Mouse (Mus musculus): ENCODE measurements at regions not wholly inside any gene's neighbourhood (a gene's known extent, or its start where the extent isn't known, plus 50 kb on each side); places are given as distances from the start of the nearest gene placed in this dataset.
"Not testable (repeated sequence)": the region's sequence is repeated elsewhere in the genome, so short reads cannot be mapped to it uniquely, and the experiment has no call there.

- no peak for DNase-seq (ENCODE audit: low spot score)
Measured at GRCm38 (mm10) chr2:128265014-128265990, 139.5 kb downstream of the Bcl2l11 start.

GRCm38 (mm10) chr2:128270377-128271129 lies 144.7 kb downstream of the Bcl2l11 start:
- no peak for DNase-seq (ENCODE audit: low spot score)

DNA sequence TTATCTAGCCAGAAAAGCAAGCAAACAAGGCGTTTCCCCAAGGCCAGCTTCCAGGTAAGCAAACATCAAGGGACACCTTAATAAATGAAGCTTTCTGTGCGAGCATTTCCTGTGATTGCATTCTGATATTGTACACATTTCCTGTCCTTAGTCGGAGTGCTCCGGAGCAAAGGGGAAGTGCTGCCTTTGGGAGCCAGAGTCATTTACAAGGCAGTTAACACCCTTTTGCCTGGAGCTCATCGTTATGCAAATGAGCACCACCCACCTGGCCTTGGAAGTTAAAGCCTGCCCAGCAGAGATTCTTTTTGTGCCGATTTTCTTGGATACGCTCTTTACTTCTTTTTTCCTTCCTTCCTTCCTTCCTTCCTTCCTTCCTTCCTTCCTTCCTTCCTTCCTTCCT lies 147.0 kb downstream of the Bcl2l11 start:
- no peak for DNase-seq (ENCODE audit: low spot score)

DNA sequence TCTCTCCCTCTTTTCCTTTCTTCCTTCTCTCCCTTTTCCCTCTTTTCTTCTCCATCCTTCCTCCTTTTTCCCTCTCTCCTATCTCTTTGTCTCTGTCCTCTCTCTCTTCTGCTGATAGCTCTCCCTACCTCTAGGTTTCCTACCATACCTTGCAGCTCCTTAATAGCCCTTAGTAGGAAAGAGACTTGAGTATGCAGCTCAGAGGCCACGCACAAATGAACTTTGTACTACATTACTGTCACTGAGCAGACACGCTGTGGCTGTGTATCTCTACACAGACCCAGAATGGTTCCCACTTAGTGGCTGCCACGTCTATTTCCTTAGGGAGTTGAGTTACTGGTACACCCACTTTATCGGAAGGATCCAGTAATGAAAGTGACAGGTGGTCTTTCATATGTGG lies 147.5 kb downstream of the Bcl2l11 start:
- no peak for DNase-seq (ENCODE audit: low spot score)

DNA sequence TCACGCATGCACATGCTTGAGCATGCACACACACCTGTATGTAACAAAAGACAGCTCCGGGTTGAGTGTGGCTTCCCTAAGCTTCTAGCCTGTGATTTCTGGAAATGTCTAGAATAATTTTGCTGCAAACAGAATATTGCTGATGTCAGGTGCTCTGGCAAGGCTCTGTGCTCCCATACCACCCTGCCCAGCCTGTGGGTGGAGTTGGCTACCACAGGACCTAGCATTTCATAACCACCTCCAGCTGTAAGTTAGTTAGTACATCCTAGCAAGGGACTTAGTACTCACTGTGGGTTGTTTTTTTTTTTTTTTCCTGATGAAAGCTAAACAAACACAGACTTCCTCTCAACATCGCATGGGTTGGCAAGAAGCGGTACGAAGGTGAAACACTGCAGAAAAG lies 150.5 kb downstream of the Bcl2l11 start:
- no peak for DNase-seq (ENCODE audit: low spot score)

- DNase-seq (ENCODE audit: low spot score), result no peak
Measured at GRCm38 (mm10) chr2:128277387-128278123, 151.7 kb downstream of the Bcl2l11 start.

DNA sequence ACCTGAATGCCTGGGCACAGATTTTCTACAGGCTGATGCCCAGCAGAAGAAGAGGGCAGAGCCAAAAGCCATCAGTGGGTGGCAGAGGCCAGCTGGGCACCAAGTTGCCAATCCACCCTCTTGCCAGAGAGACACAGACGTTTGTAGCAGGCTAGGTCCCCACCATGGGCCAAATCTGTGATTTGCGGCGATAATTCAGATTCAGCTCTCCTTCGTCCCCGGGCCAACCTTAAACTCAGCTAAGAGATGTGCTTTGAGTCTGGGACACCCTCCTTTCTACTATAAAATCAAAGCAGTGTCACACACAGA lies 152.2 kb downstream of the Bcl2l11 start:
- DNase-seq (ENCODE audit: low spot score), result no peak

GRCm38 (mm10) chr2:128278608-128279081 lies 152.8 kb downstream of the Bcl2l11 start:
- peak; percentile 32 for DNase-seq (ENCODE audit: low spot score)

DNA sequence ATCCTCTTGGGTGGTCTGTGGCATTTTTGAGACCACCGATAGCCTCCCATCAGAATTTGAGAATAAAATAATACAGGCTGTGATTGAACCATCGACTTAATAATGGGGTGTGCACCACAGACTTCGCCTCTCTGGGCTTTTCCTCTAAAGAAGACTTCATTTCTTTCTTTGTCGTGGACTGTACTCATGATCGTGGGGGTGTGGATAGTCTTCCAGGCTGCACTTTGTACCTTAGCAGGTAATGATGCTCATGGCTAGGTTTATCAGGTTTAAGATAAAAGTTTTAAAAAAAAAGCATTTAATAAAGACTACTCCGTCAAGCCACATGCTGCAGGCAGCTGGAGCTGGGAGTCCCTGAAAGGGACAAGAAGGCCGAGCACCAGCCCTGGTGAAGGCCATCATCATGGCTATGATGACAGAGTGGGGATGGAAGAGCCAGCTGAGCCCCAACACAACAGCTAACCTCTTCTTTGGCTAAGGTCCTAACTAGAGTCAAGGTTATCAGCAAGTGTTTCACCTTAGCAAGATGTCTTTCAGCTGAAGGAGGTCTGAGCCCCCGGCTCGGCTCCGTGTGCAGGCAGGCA lies 153.4 kb downstream of the Bcl2l11 start:
- no peak for DNase-seq (ENCODE audit: low spot score)

DNA sequence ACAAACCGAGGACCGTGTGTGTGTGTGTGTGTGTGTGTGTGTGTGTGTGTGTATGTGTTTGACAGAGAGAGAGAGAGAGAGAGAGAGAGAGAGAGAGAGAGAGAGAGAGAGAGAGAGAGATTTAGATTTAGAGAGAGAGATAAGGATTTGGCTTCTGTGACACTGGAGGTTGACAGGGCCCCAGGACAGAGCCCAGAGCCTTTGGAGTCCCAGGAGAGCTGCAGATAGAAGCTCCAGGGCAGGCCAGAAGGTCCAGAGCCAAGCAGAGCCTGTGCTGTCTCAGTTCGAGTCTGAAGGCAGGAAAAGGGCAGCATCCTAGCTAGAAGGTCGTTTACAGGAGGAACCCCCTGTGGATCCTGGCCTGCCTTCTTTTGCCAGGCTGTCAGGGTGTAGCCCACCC lies 156.8 kb downstream of the Bcl2l11 start:
- DNase-seq (ENCODE audit: low spot score), result no peak

DNA sequence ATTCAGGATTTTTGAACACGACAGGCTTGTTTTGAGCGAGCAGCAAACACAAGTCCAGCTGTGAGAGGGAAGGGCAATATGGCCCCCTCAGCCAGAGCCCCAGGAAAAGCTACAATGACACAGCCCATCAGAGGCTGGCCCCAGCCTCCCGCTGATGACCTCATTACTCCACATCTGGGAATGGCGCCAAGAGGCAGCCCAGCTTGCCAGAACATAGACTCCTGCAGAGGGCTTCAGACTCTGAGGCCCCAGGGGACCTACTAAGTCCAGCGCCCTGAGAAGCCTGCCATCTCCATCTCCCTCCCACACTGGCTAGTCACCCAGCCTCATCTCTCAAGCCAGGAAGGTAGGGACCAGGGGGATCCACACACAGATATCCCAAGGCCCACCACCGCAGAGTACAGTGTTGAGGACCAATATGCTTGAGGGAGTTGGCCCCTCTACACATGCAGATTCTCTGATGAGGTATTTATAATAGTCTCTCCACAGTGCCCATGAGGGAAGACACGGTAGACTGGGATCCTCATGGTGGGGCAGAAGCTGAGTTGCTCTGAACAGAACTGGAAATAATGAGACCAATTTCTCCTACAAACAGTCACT lies 159.1 kb downstream of the Bcl2l11 start:
- peak; percentile 57 for DNase-seq (ENCODE audit: low spot score)

DNA sequence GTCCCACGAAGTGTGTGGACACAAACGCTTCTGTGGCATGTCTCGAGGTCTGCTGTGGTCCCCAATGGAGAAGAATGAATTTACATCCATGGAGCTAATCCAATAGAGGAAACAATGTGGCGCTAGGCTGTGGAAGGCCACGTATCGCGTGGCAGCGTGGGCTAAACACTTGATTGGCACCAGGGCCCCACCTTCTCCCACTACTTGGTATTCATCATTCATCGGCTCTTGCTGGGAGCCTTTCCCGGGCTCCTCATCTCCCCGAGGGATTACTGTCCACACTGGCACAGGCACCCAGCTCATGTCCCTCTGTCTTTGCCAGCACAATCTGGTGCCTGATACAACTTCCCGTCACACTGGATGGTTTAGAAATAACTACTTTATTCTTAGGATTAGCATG lies 159.6 kb downstream of the Bcl2l11 start:
- DNase-seq (ENCODE audit: low spot score), result no peak

DNA sequence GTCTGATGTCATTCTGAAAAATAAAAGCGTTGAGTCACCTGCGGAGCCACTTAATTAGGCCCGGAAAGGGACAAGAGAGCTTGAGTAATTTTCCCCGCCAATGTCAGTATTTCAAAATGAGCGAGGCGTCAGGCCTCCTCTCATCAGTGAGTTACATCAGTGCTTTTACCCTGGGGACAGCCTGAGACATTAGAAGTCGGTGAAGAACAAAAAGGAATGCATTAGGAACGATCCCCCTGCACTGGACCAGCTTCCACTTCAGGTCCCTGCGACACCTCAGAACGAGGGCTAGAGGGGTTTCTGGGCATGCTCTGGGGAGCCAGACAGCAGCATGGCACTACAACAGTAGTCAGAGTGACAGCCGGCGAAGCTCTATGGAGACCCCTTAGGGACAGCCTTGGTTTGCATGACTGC lies 162.3 kb downstream of the Bcl2l11 start:
- DNase-seq (ENCODE audit: low spot score), result no peak

GRCm38 (mm10) chr2:128290609-128291008 lies 164.8 kb downstream of the Bcl2l11 start:
- no peak for DNase-seq (ENCODE audit: low spot score)

GRCm38 (mm10) chr2:128294610-128295009 lies 168.8 kb downstream of the Bcl2l11 start:
- DNase-seq (ENCODE audit: low spot score), result no peak

GRCm38 (mm10) chr2:128295018-128295424 lies 169.2 kb downstream of the Bcl2l11 start:
- no peak for DNase-seq (ENCODE audit: low spot score)

GRCm38 (mm10) chr2:128295726-128296234 lies 169.9 kb downstream of the Bcl2l11 start:
- DNase-seq (ENCODE audit: low spot score), result no peak

DNA sequence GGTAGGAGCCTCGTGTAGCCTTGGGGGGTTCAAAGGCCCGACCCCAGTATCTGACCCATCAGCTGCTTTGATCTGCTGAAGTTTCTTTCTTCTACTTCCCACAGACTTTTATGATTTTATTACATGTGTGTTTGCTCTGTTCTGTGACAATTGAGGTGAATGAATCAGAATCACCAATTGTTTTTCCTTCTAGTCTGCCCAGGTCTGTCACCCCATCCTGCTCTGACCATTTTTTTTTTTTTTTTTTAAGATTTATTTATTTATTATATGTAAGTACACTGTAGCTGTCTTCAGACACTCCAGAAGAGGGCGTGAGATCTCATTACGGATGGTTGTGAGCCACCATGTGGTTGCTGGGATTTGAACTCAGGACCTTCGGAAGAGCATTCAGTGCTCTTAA lies 170.6 kb downstream of the Bcl2l11 start:
- not testable (repeated sequence) for DNase-seq (ENCODE audit: low spot score)

DNA sequence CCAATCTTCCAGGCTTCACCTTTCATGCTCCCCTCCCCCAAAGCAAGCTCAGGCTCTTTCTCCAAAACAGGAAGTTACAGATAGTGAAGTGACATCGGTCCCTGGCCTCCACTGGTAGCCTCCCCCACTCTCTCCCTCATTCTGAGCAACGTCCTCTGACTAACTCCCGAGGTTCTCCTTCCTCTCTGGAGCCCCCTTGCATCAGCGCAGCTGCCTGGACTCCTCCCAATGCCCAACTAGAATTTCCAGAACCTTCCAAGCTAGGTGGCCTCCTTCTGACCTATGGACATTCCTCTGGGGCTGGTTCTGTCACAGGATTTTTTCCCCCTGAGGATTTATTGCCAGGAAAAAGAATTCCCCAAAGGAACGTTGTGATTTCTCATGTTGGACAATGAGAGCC lies 171.1 kb downstream of the Bcl2l11 start:
- no peak for DNase-seq (ENCODE audit: low spot score)

DNA sequence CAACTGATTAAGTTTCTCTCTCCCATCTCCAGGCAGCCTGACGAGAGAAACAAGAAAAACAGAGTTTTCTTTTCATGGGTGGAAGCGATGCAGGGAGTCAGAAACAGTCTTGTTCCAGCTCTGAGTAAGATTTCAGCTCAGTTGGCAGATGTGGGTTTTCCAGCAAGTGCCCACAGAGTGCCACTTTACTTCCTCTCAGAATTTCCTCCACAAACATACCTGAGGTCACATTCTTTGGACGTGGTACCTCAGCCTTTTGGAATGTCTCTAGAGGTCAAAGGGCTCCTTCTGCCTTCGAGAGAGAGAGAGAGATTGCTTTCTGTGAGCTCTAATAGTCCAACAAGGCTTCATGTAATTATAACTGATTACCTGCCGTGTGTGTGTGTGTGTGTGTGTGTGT lies 172.0 kb downstream of the Bcl2l11 start:
- DNase-seq (ENCODE audit: low spot score), result no peak

DNA sequence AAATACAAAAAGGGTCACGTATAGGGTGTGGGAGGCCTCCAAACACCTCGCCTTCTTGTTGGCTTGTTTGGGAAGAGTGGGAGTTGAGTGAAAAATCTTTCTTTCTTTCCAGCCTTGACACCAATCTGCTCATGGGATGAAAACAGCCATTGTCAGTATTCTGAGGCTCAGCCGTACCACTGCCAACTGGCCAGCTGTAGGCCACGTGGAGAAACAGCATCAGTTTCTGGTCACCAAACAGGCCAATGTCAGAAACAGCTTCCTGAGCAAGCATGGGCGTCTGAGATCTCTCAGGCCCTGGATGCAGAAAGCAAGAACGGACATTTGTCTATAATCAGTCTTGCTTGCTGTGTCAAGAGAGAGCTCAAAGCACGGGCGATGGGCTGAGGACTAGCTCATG lies 173.2 kb downstream of the Bcl2l11 start:
- no peak for DNase-seq (ENCODE audit: low spot score)

Measured in urinary bladder, postnatal 25 days (tissue).